Mouse (Mus musculus): Measurements from ENCODE around the gene Ninl.
A peak's percentile ranks its signal among the peaks of the same experiment; 100 is the strongest.

The Ninl gene

DNA sequence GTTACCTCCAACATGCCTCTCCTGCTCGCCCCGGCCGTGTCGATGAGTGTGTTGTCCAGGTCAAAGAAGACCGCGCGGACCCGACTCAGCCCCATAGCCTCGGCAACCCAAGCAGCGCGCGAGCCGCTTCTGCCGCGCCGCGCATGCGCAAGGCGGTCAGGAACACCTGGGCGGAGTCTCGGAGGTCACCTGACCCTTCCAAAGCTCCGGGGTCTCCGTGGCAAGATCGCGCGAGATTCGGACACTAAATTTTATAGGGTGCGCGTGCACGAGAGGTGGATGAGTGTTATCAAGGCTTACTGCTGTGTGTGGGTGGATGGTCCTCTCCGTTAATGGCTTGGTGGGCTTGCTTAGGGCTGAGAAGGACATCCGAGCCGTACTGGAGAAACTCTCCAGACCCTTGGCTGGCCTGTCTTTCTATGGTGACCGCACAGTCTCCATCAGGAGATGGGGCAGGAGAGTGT is at the start of gene Ninl, which contains the start of gene Nanp:
TSS of gene Ninl (minus strand) at position 151 of the 464 bp plus-strand sequence.
TSS of gene Nanp (minus strand) at position 167 of the 464 bp plus-strand sequence.
- peak; percentile 89 for DNase-seq (ENCODE audit: low read depth)

DNA sequence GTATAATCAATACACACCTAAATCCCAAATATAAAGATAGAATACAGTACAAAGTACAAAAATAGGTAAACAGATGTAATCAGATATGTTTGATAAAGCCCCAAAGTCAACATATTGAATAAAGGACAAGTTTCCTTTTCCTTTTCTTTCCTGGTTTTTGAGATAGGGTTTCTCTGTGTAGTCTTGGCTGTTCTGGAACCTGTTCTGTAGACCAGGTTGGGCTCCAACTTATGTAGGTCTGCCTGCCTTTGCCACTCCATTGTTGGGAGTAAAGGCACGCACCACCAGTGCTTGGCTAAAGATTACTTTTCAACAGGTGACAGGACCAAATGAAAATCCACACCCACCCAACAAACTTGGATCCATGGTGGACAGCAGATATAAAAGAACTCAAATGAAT is 17.5 kb upstream of the Ninl start:
- no peak for DNase-seq (ENCODE audit: low read depth)

DNA sequence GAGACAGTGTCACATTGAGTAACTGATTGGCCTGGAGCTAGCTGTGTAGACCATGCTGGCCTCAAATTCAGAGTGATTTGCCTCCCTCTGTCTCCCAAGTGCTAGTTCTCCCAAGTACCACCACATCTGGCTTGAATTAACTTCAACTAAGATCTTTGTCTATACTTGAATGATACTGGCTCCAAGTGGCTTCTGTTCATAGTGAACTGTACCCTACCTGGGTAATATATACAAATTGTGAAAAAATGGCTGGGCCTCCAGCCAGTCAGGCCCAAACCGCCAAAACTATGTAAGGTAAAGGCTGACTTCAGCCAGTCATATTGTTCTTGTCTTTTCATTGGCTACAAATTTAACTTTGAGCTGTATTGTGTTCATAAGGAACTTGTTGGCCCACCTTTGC is 1.2 kb upstream of the Ninl start:
- DNase-seq (ENCODE audit: low read depth) = no peak

DNA sequence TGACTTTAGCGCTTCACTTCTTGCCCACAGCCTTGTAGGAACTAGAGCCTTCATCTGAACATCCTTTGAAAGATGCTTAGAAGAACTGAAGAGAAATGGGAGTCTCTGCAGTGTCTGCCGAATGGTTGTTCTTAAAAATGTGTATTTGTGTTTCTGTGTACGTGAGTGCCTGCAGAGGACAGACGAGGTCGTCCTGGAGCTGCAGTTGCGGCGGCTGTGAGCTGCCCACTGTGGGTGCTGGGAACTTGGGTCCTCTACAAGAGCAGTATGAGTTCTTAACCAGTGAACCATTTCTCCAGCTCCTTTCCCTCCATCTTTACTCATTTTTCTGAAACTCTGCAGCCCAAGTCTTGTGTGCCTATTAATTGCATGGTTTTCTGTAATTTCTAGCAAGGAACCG is 544 bp upstream of the Ninl start:
- DNase-seq (ENCODE audit: low read depth) = no peak

DNA sequence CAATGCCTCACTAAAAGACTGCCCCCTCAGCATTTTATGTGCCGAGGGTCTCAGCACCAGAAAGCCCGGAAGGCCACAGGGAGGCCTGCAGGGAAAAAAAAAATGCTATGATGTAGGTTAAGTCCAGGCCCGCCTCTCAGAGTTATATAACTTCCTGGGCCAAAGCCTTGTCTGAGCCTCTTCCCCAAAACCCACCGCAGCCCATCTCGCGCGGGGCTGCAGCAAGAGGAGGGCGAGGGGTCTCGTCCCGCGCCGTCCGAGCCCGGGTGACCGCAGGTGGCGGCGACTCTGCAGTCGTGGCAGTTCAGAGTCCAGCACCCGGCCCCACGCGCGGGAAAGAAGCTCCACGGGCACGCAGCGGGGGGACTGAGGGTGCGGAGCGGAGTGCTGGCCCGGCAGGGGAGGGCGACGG is 365 bp downstream of the Ninl start:
- DNase-seq (ENCODE audit: low read depth) = peak; percentile 16

DNA sequence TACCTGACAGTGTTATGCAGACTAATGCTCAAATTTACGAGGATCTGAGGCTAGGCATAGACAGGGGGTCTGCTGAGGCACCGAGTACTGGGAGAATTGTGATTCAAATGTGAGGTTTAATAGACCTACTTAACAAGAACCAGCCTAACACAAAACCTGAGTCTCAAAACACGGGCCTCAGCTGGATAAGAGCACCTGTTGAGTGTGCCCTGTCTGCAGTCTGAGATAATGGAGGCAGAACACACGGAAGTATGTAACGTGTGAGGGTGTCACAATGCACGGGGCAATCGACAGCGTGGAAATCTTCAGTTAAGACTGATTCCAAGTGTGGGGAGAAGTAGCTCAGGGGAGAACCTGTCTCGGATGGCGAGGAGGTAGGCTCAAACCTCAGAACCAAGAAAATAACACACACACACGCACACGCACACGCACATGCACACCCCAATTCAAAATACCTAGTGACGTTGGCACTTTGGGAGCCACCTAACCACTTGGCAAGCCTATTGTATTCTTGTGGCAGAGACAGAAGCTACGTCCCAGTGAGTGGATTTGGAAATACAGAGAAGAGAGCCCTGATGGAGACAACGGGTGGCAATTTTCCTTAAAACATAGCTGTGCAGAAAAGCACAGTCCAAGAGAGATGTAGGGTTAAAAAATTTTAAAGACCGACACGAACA is 1.2 kb downstream of the Ninl start:
- DNase-seq (ENCODE audit: low read depth) = peak; percentile 78

DNA sequence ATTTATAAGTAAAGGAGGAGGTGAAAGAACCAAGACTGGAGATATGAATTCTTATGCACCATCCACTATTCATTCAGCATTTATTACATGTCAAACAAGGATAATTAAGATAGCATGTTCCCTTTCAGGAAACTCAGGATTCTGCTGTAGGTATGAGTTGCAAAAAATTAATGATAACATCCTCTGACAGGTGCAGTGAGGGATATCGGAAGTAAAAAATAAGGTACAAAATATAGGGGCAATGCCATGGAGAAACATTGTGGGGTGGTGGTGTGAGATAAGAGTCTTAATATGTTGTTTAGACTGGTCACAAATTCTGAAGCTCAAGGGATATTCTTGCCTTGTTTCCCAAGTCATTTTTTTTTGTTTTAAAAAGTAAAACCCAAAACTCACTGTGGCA is 1.9 kb downstream of the Ninl start:
- peak; percentile 37 for DNase-seq (ENCODE audit: low read depth)

DNA sequence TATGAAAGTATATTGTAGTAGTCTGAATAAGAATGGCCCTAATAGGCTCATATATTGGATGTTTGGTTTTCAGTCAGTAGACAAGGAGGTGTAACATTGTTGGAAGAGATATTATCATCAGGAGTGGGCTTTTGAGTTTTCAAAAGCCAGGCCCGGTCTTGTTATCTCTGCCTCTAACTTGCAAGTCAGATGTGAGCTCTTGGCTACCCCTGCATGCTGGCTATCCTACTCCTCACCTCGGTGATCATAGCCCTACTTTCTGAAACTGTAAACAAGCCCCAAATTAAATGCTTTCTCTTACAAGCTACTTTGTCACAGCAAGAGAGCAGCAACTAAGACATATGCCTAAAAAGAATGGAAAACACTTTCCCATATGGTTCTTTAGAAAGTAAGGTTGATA is 2.5 kb downstream of the Ninl start:
- DNase-seq (ENCODE audit: low read depth) = no peak

DNA sequence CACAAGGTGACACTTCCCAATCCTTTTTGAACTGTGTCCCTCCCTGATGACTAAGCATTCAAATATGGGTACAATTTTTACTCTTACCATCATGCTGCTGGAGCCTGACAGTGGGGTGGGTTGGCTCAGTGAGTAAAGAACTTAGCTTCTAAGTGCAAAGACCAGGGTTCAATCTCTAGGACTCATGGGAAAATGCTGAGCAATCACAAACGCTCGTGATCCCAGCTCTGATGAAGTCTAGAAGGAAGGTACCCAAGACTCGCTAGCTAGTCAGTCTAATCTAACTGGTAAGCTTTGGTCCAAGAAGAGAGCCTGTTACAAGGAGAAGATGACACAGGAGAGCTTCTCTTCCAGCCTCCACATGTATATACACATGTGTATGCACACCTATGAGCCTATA is 4.7 kb downstream of the Ninl start:
- DNase-seq (ENCODE audit: low read depth) = no peak

DNA sequence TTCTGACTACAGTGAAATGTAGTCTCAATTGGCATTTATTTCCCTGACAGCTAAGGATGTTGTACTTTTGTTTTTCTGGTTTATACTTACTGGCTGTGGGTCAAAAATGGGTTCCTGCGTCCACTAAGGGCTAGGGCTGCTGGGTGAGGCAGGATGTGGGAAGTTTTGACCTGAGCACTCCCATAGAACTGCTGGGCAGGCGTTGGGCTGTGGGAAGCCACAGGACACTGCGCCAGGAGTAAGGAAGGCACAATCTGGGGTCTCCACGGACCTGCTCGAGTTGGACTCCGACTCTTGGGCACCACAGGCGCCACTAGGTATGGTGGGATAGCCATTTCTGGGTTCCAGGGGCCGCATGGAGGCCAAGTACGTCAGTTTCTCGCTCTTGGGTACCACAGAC is 18.0 kb downstream of the Ninl start:
- DNase-seq (ENCODE audit: low read depth) = no peak

DNA sequence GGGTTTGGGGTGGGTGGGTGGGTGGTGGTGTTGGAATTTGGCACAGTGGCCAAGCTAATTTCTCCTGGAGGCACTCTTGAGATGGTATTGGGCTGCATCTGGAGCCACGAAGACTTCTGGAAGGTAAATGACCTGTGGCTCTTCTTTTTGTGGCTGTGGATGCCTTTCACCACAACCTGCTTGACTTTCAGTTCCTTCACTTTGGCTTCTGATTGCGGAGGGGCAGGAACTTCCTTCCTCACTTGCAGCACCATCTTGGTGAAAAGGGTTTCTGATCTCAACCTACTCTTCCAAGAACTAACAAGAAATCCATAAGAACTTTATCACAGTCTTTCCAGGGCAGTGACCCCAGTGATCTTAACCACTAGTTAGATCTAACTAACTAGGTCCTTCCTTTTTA is 23.9 kb downstream of the Ninl start:
- no peak for DNase-seq (ENCODE audit: low read depth)

DNA sequence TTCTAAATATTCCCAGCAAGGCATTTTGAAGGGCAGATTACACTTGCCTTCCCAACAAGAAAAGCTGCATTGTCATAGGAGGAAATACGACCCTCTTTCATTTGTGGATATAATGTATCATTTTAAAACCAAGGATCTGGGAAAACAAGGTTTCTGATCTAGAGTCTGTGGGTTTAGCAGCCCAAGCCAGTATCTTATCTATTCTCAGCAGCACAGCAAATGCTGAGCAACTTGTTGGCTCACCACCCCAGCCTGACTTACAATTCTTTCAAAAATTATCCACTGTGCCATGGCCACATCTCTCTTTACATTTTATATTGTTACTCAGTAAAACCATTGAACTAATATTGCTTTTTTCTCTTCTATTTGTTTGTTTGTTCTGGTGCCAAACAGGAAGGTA is 27.9 kb downstream of the Ninl start:
- no peak for DNase-seq (ENCODE audit: low read depth)

DNA sequence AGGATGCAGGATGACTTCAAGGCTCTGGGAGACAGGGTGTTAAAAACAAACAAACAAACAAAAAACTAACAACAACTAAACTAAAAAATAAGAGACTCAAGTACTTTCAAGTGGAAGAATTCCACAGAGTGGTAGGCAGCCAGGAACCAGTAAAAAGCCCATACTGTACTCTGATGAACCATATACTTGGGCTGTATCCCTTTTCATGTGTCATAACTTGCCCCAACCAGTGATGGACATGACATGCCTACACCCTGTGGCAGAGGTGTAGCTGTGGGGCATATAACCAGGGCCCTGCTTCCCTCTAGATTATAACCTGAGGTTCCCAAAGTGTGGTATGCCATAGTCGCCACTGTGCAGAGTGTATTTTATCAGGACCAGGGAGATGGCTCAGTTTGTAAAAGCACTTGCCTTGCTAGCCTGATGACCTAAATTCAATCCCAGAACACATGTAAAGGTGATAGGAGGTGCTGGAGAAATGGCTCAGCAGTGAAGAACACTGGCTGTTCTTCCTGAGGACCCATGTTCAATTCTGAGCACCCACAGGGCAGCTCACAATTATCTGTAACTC is 29.6 kb downstream of the Ninl start:
- DNase-seq (ENCODE audit: low read depth) = no peak

DNA sequence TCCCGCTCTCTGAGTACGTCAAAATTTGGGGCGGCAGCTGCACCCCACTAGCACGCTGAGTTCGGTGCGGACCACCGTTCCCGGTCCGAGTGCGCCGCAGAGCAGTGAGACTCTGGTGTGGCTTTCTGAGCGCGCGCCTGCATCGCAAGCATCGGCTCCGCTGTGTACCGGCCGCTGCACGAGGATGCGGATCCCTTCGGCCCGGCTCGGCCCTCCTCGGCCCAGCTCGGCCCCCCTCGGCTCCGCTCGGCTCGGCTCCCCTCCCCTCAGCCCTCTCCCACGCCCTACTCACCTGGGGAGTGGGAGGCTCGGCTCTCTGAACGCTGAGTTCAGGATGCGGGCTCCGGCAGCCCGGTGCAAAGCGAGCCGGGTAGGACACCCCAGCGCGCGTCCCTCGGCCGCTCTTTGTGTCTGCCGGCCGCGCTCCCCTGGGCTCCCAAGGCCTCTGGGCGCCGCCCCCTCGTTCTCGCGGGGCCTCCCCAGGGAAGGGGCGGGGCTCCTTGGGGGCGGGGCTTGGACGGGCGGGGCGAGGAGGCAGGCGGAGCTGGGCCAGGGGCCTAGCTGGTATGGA is 30.2 kb downstream of the Ninl start:
- peak; percentile 74 for DNase-seq (ENCODE audit: low read depth)

DNA sequence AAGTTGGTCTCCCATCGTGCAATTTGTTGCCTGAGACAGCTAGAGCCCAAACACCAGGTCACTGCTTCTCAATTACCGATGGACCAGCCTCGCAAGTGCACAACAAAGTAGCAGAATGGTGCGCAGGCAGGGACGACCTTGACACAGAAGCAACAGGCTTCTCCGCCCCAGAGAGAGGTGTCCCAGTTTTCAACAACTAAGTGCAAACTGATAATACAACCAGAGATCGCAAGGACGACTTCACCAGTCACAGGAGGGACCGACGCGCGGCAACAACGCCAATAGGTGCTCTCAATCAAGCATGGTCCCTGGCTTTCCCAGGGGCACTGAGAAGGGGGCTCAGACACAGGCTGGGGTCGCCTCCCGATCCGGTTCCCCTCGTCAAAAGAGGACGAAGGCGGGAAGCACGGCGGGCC is 30.7 kb downstream of the Ninl start:
- DNase-seq (ENCODE audit: low read depth) = no peak

DNA sequence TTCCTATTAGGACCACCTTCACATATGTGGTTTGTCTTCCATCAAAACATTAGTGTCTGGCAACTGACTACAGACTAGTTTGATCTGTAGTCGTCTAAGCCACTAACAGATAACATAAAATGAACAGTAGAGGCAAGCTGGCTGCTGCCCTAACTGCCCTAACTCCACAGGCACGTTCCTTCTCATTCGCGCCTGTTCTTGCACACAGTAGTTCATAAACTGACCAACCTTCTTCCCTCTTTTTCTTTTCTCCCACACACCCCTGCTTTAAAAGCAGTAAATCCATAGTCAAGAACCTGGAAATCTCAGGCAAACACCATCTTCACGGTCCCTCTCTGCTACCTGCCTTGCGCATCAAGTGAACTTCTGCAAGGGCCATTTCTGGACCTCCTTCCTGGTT is 31.2 kb downstream of the Ninl start:
- DNase-seq (ENCODE audit: low read depth) = no peak

DNA sequence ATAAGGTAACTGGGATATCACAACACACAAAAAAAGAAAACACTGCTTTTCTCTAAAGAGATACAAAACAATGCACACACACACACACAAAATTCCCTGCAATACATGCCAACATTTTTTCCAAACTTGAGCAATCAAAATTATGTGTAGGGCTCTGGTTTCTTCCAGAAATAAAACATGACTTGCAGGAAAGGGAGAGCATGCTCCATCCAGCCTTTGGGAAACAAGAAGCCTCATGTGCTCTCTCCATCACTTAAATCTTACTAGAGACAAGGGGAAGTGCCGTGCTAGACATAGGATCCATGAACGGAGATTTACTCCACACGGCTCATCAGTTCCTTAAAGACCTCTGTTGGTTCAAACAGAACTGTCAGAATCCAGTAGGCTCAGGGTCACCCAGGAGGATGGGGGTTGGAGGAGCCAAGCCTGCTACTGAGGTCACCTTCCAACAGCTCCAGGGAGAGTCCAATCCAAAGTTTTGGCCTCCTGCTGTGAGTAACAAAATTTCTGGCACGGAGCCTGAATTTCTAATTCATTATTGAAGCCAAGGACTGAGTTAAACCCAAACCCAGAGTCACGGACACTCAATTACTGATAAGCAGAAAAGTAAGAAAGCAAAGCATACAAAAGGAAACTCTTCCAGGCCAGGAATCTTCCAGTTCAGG is 32.8 kb downstream of the Ninl start:
- DNase-seq (ENCODE audit: low read depth) = no peak

DNA sequence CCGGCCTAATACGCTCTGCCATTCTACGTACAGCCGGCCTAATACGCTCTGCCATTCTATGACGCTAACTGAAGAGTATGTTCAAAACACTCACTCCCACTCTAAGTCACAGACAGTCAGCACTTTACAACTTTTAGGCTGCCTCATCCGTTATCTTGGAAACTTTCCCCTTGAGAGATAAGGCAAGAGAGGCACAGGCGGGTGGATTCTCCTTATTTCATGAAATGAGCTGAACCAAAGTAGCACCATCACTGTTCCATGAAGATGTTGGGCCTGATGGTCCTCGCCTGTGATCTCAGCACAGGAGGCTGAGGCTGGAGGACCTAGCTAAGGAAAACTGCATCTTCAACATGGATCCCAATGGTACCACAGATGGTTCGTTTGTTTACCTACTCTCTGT is 34.8 kb downstream of the Ninl start:
- no peak for DNase-seq (ENCODE audit: low read depth)

DNA sequence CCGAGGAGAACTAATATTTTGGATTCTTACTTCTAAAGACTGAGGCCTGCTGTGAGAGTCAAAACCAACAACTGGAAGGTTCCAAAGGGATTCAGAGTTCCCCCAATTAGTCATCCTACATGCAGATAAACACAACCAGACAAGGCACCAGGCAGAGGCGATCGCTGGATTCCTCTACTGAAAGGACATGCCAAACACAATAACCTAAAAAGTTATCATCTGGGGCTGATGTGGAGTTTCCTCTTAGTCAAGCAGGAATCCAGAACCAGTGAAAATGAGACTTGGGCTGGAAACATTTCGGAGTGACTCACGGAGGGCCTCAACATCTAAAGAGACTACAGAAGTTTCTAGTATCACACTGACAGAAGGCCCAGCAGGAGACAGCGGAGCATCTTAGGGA is 35.4 kb downstream of the Ninl start:
- no peak for DNase-seq (ENCODE audit: low read depth)

DNA sequence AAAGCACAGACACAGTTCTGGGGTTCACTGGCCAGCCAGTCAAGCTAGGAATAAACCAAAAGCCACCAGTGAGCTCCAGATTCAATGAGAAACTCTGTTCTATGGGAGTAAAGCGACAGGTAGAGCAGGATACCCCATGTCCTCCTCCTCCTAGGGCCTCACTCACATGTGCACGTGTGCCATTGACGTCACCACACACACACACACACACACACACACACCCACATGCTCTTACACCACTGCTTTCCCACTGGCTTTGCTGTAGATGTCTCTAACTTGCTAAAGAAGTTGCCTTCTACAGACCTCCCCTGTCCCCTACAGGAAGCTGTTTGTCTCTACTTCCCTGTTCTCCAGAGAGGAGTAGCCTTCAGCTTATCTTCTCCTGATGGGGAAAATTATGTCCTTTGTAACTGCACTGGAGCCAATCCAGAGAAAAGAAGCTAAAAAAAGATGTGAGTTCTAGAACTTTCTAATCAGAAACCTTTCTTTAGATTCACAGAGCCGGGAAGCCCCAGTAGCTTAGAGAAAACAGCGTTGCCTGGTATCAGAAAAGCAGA is 37.5 kb downstream of the Ninl start:
- DNase-seq (ENCODE audit: low read depth) = no peak

DNA sequence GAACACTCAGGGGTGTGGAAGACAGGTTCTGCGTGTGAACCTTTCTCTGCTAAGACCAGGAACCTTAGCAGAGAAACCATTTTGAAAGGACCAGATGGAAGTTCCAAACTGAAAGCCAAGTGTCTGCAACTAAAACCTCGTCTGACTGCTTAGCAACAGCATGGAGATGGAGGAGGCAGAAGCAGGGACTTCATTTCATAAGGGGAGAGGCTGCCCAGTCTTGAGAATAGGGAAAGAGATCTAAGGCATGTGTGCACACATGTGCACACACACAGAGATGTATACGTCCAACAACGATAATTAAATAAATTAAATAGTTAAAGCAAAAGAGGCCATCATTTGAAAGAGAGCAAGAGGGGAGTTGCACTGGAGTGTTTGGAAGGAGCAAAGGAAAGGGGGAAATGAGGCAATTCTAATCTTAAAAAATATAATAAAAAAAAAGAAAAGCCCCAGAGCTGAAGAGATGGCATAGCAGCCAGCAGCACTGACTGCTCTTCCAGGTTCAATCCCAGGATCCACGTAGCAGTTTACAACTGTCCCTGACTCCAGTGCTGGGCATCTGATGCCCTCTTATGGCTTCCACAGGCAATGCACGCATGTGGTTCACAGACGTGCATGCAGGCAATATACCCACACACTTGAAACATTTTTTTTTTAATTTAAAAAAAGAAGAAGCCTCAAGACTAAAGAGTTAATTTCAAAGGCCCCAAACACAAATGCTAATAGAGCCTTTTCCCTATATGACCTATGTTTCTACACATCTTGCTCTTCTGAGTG is 38.6 kb downstream of the Ninl start:
- no peak for DNase-seq (ENCODE audit: low read depth)

DNA sequence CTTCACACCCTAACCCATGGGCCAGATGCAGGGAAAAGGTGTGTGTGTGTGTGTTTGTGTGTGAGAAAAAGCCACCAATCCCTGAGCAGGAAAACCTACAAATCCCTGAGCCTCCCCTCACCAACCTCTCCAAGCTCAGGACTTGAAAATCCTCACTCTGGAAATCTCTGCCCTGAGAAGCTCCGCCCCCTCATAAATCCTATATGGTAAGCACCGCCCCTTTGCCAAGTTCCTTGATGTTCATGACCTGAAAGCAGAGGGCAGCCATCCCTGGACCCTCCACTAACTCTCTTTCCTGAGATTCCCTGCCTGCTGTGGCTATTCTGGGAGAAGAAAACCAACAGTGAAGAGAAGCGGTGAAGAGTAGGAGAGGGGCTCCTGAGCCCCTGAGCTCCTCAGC is 40.2 kb downstream of the Ninl start:
- DNase-seq (ENCODE audit: low read depth) = no peak

Data from c-Kit-positive CD71-positive TER-119-negative erythroid progenitor cells, embryonic 14.5 days (primary cell).